Mouse (Mus musculus) layer of hippocampus, adult 9-10 months (tissue): ENCODE results near the gene Rprd1b.

Experiments used
- DNase-seq: peaks from one replicate; pipeline ENCODE4 v3.0.0; 2022; ENCODE audit warnings: low spot score

Rprd1b gene

GRCm38 (mm10) chr2:158028354-158028863, at the start of gene Rprd1b, which contains the start of gene Tti1:
Gene Rprd1b, plus strand, starts transcription at chr2:158028497.
Gene Tti1, minus strand, starts transcription at chr2:158028433.
- peak; percentile 72 for DNase-seq

GRCm38 (mm10) chr2:157979241-157979640, 49.1 kb upstream of the Rprd1b start:
- no peak for DNase-seq

GRCm38 (mm10) chr2:157982727-157983126, 45.6 kb upstream of the Rprd1b start:
- DNase-seq: no peak

GRCm38 (mm10) chr2:157983276-157983675, 45.0 kb upstream of the Rprd1b start:
- no peak for DNase-seq

GRCm38 (mm10) chr2:157985611-157986010, 42.7 kb upstream of the Rprd1b start:
- no peak for DNase-seq

- no peak for DNase-seq
These were observed 42.1 kb upstream of the Rprd1b start for GRCm38 (mm10) chr2:157986235-157986634.

- no peak for DNase-seq
These were observed 39.7 kb upstream of the Rprd1b start for GRCm38 (mm10) chr2:157988416-157989190.

- no peak for DNase-seq
These were observed 38.4 kb upstream of the Rprd1b start for GRCm38 (mm10) chr2:157989946-157990345.

- no peak for DNase-seq
These were observed 37.3 kb upstream of the Rprd1b start for GRCm38 (mm10) chr2:157991026-157991425.

GRCm38 (mm10) chr2:157992501-157992900, 35.8 kb upstream of the Rprd1b start:
- DNase-seq: no peak

GRCm38 (mm10) chr2:157998817-157999216, 29.5 kb upstream of the Rprd1b start:
- DNase-seq: no peak

GRCm38 (mm10) chr2:158004620-158005019, 23.7 kb upstream of the Rprd1b start:
- DNase-seq: no peak

- no peak for DNase-seq
These were observed 22.7 kb upstream of the Rprd1b start for GRCm38 (mm10) chr2:158005641-158006040.

- no peak for DNase-seq
These were observed 18.9 kb upstream of the Rprd1b start for GRCm38 (mm10) chr2:158009373-158009772.

GRCm38 (mm10) chr2:158012608-158013007, 15.7 kb upstream of the Rprd1b start:
- DNase-seq: no peak

- no peak for DNase-seq
These were observed 11.0 kb upstream of the Rprd1b start for GRCm38 (mm10) chr2:158017330-158017729.

- no peak for DNase-seq
These were observed 393 bp upstream of the Rprd1b start for GRCm38 (mm10) chr2:158027855-158028353.

GRCm38 (mm10) chr2:158030007-158030406, 1.7 kb downstream of the Rprd1b start:
- DNase-seq: no peak

GRCm38 (mm10) chr2:158035813-158036212, 7.5 kb downstream of the Rprd1b start:
- DNase-seq: no peak

GRCm38 (mm10) chr2:158036408-158036807, 8.1 kb downstream of the Rprd1b start:
- no peak for DNase-seq

- no peak for DNase-seq
These were observed 8.7 kb downstream of the Rprd1b start for GRCm38 (mm10) chr2:158036953-158037352.

- DNase-seq: no peak
These were observed 9.3 kb downstream of the Rprd1b start for GRCm38 (mm10) chr2:158037571-158037970.

GRCm38 (mm10) chr2:158039662-158040061, 11.4 kb downstream of the Rprd1b start:
- DNase-seq: no peak

- no peak for DNase-seq
These were observed 12.1 kb downstream of the Rprd1b start for GRCm38 (mm10) chr2:158040396-158040795.
